Mouse (Mus musculus) left cerebral cortex, postnatal 14 days (tissue): ENCODE data around the gene Tmtc1. TPM values are rescaled to one million over a fixed set of nuclear protein-coding genes. Genes with fewer than 3 reads are reported as not detected.

Experiments
- DNase-seq, 2 experiments: peaks; one replicate each; pipeline ENCODE4 v3.0.0; 2021 to 2022; ENCODE audit warnings: low spot score in 2 of 2, mixed read lengths in 1 of 2
- intact Hi-C: fragments of 180-260 bp; cut with DNase I; formaldehyde crosslinking; loops from one replicate; pipeline ENCODE4 v1.15.1; 2025
- total RNA-seq, 2 experiments: library from RNA; stranded (reverse); gene quantifications; 2 replicates each; pipeline ENCODE4 v1.2.3; 2021

Gene Tmtc1
- total RNA-seq, 2 experiments from 2014 or later: 44.1 to 48.1 TPM

- intact Hi-C loops: no loop called here
- no peak for DNase-seq
Measured at GRCm38 (mm10) chr6:148260729-148261101, 183.5 kb downstream of the Tmtc1 start.

GRCm38 (mm10) chr6:148259979-148260728, 184.0 kb downstream of the Tmtc1 start:
- intact Hi-C loops: no loop called here
- DNase-seq: no peak

- intact Hi-C loops: no loop called here
- no peak for DNase-seq
Measured at GRCm38 (mm10) chr6:148259074-148259473, 185.1 kb downstream of the Tmtc1 start.

- DNase-seq: no peak
- intact Hi-C loops: no loop called here
Measured at GRCm38 (mm10) chr6:148257805-148258204, 186.4 kb downstream of the Tmtc1 start.

GRCm38 (mm10) chr6:148256109-148256508, 188.1 kb downstream of the Tmtc1 start:
- no peak for DNase-seq
- intact Hi-C loops: no loop called here

GRCm38 (mm10) chr6:148255395-148256053, 188.7 kb downstream of the Tmtc1 start:
- no peak for DNase-seq
- intact Hi-C loops: no loop called here

GRCm38 (mm10) chr6:148249221-148249620, 195.0 kb downstream of the Tmtc1 start:
- no peak for DNase-seq
- intact Hi-C loops: loop anchor here (2.0 kb wide), 2 partner anchors 440 to 502 kb away; no protein-coding TSS in a partner anchor

GRCm38 (mm10) chr6:148248625-148249024, 195.6 kb downstream of the Tmtc1 start:
- peak; percentile 69 to 80 for DNase-seq
- intact Hi-C loops: loop anchor here (2.0 kb wide), 2 partner anchors 440 to 502 kb away; no protein-coding TSS in a partner anchor

GRCm38 (mm10) chr6:148246544-148246943, 197.6 kb downstream of the Tmtc1 start:
- no peak for DNase-seq
- intact Hi-C loops: no loop called here

GRCm38 (mm10) chr6:148244836-148245235, 199.4 kb downstream of the Tmtc1 start:
- intact Hi-C loops: no loop called here
- DNase-seq: no peak

GRCm38 (mm10) chr6:148242304-148242703, 201.9 kb downstream of the Tmtc1 start:
- intact Hi-C loops: no loop called here
- DNase-seq: no peak

- no peak for DNase-seq
- intact Hi-C loops: no loop called here
Measured at GRCm38 (mm10) chr6:148241685-148242084, 202.5 kb downstream of the Tmtc1 start.

GRCm38 (mm10) chr6:148239311-148239710, 204.9 kb downstream of the Tmtc1 start:
- no peak for DNase-seq
- intact Hi-C loops: no loop called here

GRCm38 (mm10) chr6:148237453-148237852, 206.7 kb downstream of the Tmtc1 start:
- intact Hi-C loops: no loop called here
- DNase-seq: no peak

- no peak for DNase-seq
- intact Hi-C loops: no loop called here
Measured at GRCm38 (mm10) chr6:148234105-148234828, 209.9 kb downstream of the Tmtc1 start.

- intact Hi-C loops: no loop called here
- DNase-seq: no peak
Measured at GRCm38 (mm10) chr6:148227542-148227941, 216.6 kb downstream of the Tmtc1 start.

GRCm38 (mm10) chr6:148222686-148223085, 221.5 kb downstream of the Tmtc1 start:
- no peak for DNase-seq
- intact Hi-C loops: no loop called here

- intact Hi-C loops: no loop called here
- no peak for DNase-seq
Measured at GRCm38 (mm10) chr6:148218235-148219076, 225.7 kb downstream of the Tmtc1 start.

GRCm38 (mm10) chr6:148216752-148217151, 227.4 kb downstream of the Tmtc1 start:
- intact Hi-C loops: no loop called here
- DNase-seq: no peak
